Mouse (Mus musculus) embryonic facial prominence, embryonic 15.5 days (tissue): ENCODE data around the gene Tmigd3. TPM values are rescaled to one million over a fixed set of nuclear protein-coding genes. Genes with fewer than 3 reads are reported as not detected.

Source experiments
- ATAC-seq: fragments of 200-750 bp; cut with Nextera tagmentation; 2 replicates; pipeline ENCODE4 v1.8.0; 2017; ENCODE audit warnings: low read depth, moderate TSS enrichment; ENCODE audit not compliant: insufficient number of reproducible peaks, low FRiP score, low TSS enrichment
- H3K27ac ChIP-seq: fragments of 300-500 bp; sonication (generic); replicated peaks from 2 replicates; pipeline ENCODE4 v1.5.1; 2015; ENCODE audit warnings: mild to moderate bottlenecking, inconsistent platforms
- H3K27me3 ChIP-seq: fragments of 300-500 bp; sonication (generic); 2 replicates; pipeline ENCODE4 v1.6.1; 2015; ENCODE audit warnings: inconsistent platforms
- H3K36me3 ChIP-seq: fragments of 300-500 bp; sonication (generic); 2 replicates; pipeline ENCODE4 v1.6.1; 2015; ENCODE audit warnings: mild to moderate bottlenecking, inconsistent platforms
- H3K4me1 ChIP-seq: fragments of 300-500 bp; sonication (generic); 2 replicates; pipeline ENCODE4 v1.6.1; 2015; ENCODE audit warnings: inconsistent platforms
- H3K4me2 ChIP-seq: fragments of 300-500 bp; sonication (generic); replicated peaks from 2 replicates; pipeline ENCODE4 v1.6.1; 2015; ENCODE audit warnings: mild to moderate bottlenecking, inconsistent platforms
- H3K4me3 ChIP-seq: fragments of 300-500 bp; sonication (generic); replicated peaks from 2 replicates; pipeline ENCODE4 v1.5.1; 2015; ENCODE audit warnings: mild to moderate bottlenecking, inconsistent platforms
- H3K9ac ChIP-seq: fragments of 300-500 bp; sonication (generic); 2 replicates; pipeline ENCODE4 v1.6.1; 2015; ENCODE audit warnings: inconsistent platforms
- H3K9me3 ChIP-seq: fragments of 300-500 bp; sonication (generic); replicated peaks from 2 replicates; pipeline ENCODE4 v1.6.1; 2016; ENCODE audit warnings: inconsistent platforms
- WGBS: fragments of 180-500 bp; shearing (Covaris S2); methylation state at CpG from one replicate; pipeline ENCODE4 v1.1.7; 2015; 5-methylcytosine and 5-hydroxymethylcytosine counted together
- polyA plus RNA-seq: library from polyadenylated mRNA; unstranded; fragments of >200 nt; fragmentation: Nextera tagmentation; extraction: Ambion mirVana; gene quantifications from 2 replicates; pipeline ENCODE4 v1.2.1, GENCODE M21; 2015

Tmigd3 gene
- polyA plus RNA-seq, 1 experiment from 2014 or later: 0.27 TPM

GRCm38 (mm10) chr3:105892572-105893495 lies 22.1 kb downstream of the Tmigd3 start:
- Histone ChIP-seq H3K27ac (no peak overlapping the region), H3K4me3 (no peak overlapping the region), H3K36me3 (no peaks in the 10 kb centered on the region), H3K27me3 (no peaks in the 10 kb centered on the region), H3K4me2 (no peak overlapping the region), H3K9ac (no peak overlapping the region), H3K4me1 (peaks cover 17% of the 10 kb centered on the region), H3K9me3 (no peaks in the 10 kb centered on the region)
- WGBS: 64% methylated on average over 19 of the region's 19 CpGs
- no peak for ATAC-seq

GRCm38 (mm10) chr3:105893941-105894391 lies 23.3 kb downstream of the Tmigd3 start:
- H3K36me3 ChIP-seq: no peaks in the 10 kb centered on the region
- ATAC-seq: no peak
- H3K4me1 ChIP-seq: peaks cover 17% of the 10 kb centered on the region
- no peak overlapping the region for H3K4me3 ChIP-seq
- no peaks in the 10 kb centered on the region for H3K9me3 ChIP-seq
- 29% methylated on average over 6 of the region's 6 CpGs for WGBS
- no peak overlapping the region for H3K9ac ChIP-seq
- H3K27me3 ChIP-seq: no peaks in the 10 kb centered on the region
- H3K4me2 ChIP-seq: no peak overlapping the region
- 0 out of 2 replicates have a peak overlapping the region, but pooled peaks have one; percentile 34 for H3K27ac ChIP-seq

DNA sequence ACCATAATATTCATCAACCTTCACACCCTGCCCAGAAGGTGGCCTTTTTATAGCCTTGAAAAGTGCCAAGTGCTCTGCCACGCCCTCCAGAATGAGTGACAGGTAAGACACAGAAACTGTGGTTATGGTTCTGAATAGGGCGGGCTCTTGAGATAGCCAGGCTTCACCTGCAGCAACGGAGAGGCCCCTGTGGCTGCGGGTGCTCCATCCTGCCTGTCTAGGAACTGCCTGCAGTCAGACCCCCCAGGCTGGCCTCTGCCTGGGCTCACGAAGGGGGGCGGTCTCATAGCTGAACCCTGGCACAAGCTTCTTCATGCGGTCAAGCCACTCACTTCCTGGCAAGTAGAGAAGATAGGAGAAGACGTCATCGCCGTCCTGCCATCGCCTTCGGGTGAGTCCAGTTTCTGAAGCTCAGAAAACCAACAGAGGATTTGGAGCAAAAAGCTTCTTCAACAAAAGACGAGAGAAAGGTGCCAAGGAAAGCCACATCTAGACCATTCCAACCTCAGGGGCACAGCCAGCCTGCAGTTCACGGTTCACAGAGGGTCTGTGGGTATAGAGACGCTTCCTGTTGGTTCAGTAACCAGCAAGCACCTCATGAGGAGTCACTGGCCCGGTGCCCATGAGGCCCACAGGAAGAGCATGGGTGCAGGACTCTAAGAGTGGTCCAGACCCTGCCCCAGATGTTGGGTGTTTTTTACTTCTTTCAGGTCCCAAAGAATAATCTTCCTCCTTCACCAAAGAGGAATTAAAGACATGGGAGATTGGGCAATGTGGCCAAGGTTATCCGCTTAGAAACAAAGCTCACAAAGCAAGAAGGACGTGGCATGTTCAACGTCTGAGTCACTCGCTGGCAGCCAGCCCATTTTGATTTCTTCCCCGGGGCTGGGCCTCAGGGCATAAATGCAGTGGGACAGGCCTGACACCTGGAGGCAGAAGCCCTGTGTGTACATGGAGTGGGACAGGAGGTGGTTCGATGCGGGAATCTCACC lies 24.2 kb downstream of the Tmigd3 start:
- H3K4me1 ChIP-seq: peaks cover 21% of the 10 kb centered on the region
- H3K4me2 ChIP-seq: no peak overlapping the region

GRCm38 (mm10) chr3:105896811-105897210 lies 26.1 kb downstream of the Tmigd3 start:
- Histone ChIP-seq H3K4me1 (peaks cover 21% of the 10 kb centered on the region), H3K27me3 (no peaks in the 10 kb centered on the region), H3K36me3 (no peaks in the 10 kb centered on the region), H3K4me3 (no peak overlapping the region), H3K9ac (no peak overlapping the region), H3K27ac (no peak overlapping the region), H3K4me2 (no peak overlapping the region), H3K9me3 (no peaks in the 10 kb centered on the region)
- ATAC-seq: no peak
- 71% methylated on average over 3 of the region's 3 CpGs for WGBS

More for the DNA sequence above, 24.2 kb downstream of the Tmigd3 start:
- H3K36me3 ChIP-seq: no peaks in the 10 kb centered on the region
- no peaks in the 10 kb centered on the region for H3K9me3 ChIP-seq
- 70% methylated on average over 23 of the region's 23 CpGs for WGBS
- peak overlapping the region; percentile 34; the same call in 1 of the 2 replicates for H3K27ac ChIP-seq
- peak; percentile 30; the same call in 1 of the 2 replicates for ATAC-seq
- H3K9ac ChIP-seq: no peak overlapping the region
- H3K4me3 ChIP-seq: no peak overlapping the region
- H3K27me3 ChIP-seq: no peaks in the 10 kb centered on the region

GRCm38 (mm10) chr3:105898325-105898724 lies 27.6 kb downstream of the Tmigd3 start:
- Histone ChIP-seq H3K4me2 (no peak overlapping the region), H3K27me3 (no peaks in the 10 kb centered on the region), H3K4me3 (no peak overlapping the region), H3K9me3 (no peaks in the 10 kb centered on the region), H3K9ac (no peak overlapping the region), H3K27ac (no peak overlapping the region), H3K4me1 (peaks cover 21% of the 10 kb centered on the region), H3K36me3 (no peaks in the 10 kb centered on the region)
- no peak for ATAC-seq
- 47% methylated on average over 2 of the region's 2 CpGs for WGBS

GRCm38 (mm10) chr3:105898861-105899260 lies 28.2 kb downstream of the Tmigd3 start:
- Histone ChIP-seq H3K36me3 (no peaks in the 10 kb centered on the region), H3K27ac (no peak overlapping the region), H3K9me3 (no peaks in the 10 kb centered on the region), H3K27me3 (no peaks in the 10 kb centered on the region), H3K4me2 (no peak overlapping the region), H3K4me3 (no peak overlapping the region), H3K9ac (no peak overlapping the region), H3K4me1 (peaks cover 19% of the 10 kb centered on the region)
- WGBS: 88% methylated on average over 11 of the region's 11 CpGs
- ATAC-seq: no peak

- no peaks in the 10 kb centered on the region for H3K27me3 ChIP-seq
- no peak overlapping the region for H3K27ac ChIP-seq
- no peaks in the 10 kb centered on the region for H3K9me3 ChIP-seq
- no peaks in the 10 kb centered on the region for H3K36me3 ChIP-seq
- no peak overlapping the region for H3K4me3 ChIP-seq
- 42% methylated on average over 8 of the region's 8 CpGs for WGBS
- H3K9ac ChIP-seq: no peak overlapping the region
- no peak for ATAC-seq
- H3K4me1 ChIP-seq: peaks cover 11% of the 10 kb centered on the region
- no peak overlapping the region for H3K4me2 ChIP-seq
Measured at GRCm38 (mm10) chr3:105899394-105900147, 28.9 kb downstream of the Tmigd3 start.

DNA sequence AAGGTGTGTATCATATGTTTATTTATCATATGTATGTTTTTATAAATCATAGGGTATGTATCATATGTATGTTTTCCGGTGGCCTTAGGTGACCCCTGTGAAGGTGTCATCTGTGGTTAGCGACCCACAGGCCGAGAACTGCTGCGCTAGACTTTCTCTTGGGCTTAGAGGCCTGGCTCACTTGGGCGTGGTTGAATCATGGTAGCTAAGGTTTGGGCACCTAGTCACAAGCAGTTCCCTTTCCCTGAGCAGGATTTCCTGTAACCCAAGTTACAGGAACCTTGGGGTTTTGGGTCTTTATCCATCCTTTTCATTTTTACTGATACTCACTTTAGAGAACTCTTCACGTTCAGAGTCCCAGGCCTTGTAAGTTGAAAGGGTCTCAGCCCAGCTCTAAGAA lies 29.6 kb downstream of the Tmigd3 start:
- 70% methylated on average over 6 of the region's 6 CpGs for WGBS
- Histone ChIP-seq H3K4me3 (no peak overlapping the region), H3K9me3 (no peaks in the 10 kb centered on the region), H3K27me3 (no peaks in the 10 kb centered on the region), H3K4me2 (no peak overlapping the region), H3K4me1 (peaks cover 5% of the 10 kb centered on the region; the same call in 1 of the 2 replicates), H3K36me3 (no peaks in the 10 kb centered on the region), H3K9ac (no peak overlapping the region), H3K27ac (no peak overlapping the region)
- ATAC-seq: no peak

GRCm38 (mm10) chr3:105900716-105901115 lies 30.0 kb downstream of the Tmigd3 start:
- WGBS: 71% methylated on average over 3 of the region's 3 CpGs
- Histone ChIP-seq H3K4me2 (no peak overlapping the region), H3K36me3 (no peaks in the 10 kb centered on the region), H3K27ac (no peak overlapping the region), H3K4me1 (peaks cover 4% of the 10 kb centered on the region; the same call in 1 of the 2 replicates), H3K4me3 (no peak overlapping the region), H3K9me3 (no peaks in the 10 kb centered on the region), H3K9ac (no peak overlapping the region), H3K27me3 (no peaks in the 10 kb centered on the region)
- ATAC-seq: no peak

- Histone ChIP-seq H3K4me2 (no peak overlapping the region), H3K9me3 (no peaks in the 10 kb centered on the region), H3K36me3 (no peaks in the 10 kb centered on the region), H3K4me1 (peaks cover 4% of the 10 kb centered on the region; the same call in 1 of the 2 replicates), H3K27me3 (no peaks in the 10 kb centered on the region), H3K9ac (no peak overlapping the region), H3K4me3 (no peak overlapping the region), H3K27ac (no peak overlapping the region)
- no peak for ATAC-seq
- 75% methylated on average over 4 of the region's 4 CpGs for WGBS
Measured at GRCm38 (mm10) chr3:105901468-105901867, 30.8 kb downstream of the Tmigd3 start.
